Mouse (Mus musculus) thymus, adult 2 months (tissue): ENCODE measurements around the gene Mycn.

ENCODE experiments used
- CTCF ChIP-seq: fragments of 200-500 bp; IDR thresholded peaks from 2 replicates; pipeline ENCODE4 v1.5.1; 2012; ENCODE audit warnings: mild to moderate bottlenecking, control low read depth, low read length, moderate library complexity, borderline replicate concordance; ENCODE audit not compliant: control insufficient read depth, poor library complexity, insufficient read depth; ENCODE audit errors: extremely low read depth
- POLR2A ChIP-seq: fragments of 200-500 bp; IDR thresholded peaks from 2 replicates; pipeline ENCODE4 v1.6.1; 2012; ENCODE audit warnings: mild to moderate bottlenecking, low read length, control low read depth, moderate library complexity; ENCODE audit not compliant: control insufficient read depth, poor library complexity, insufficient read depth; ENCODE audit errors: extremely low read depth

DNA sequence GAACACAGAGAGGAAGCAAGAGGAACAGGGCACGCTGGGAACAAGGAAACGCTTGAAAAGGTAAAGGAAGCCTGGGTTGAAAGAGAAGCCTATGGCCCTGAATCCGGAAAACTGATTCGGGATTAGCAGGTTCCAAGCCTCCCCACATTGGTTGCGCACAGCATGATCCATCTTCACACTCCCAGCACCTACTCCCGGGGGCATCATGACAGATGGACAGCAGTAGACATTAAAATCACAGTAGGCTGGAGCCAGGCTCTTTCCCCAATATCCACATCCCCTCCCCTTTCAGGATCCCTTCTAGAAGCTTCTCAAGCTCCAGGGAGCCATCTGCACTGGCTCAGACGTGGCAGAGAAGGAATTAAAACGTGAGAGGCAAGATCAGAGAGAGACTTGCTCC, 35.4 kb downstream of the Mycn start:
- TF ChIP-seq CTCF (no peak), POLR2A (no peak)
